Mouse (Mus musculus) small intestine, adult 2 months (tissue): ENCODE results near the gene Lect2. TPM values are rescaled to one million over a fixed set of nuclear protein-coding genes. Genes with fewer than 3 reads are reported as not detected.

ENCODE experiments used
- H3K27ac ChIP-seq: fragments of 200-500 bp; 2 replicates; pipeline ENCODE4 v1.5.1; 2012; ENCODE audit warnings: low read depth, low read length, control low read depth, inconsistent platforms; ENCODE audit not compliant: insufficient read depth
- H3K27me3 ChIP-seq: fragments of 200-500 bp; 2 replicates; pipeline ENCODE4 v1.6.1; 2012; ENCODE audit warnings: mild to moderate bottlenecking, moderate library complexity, low read length, inconsistent platforms; ENCODE audit not compliant: control insufficient read depth, insufficient read depth
- H3K36me3 ChIP-seq: fragments of 200-500 bp; 2 replicates; pipeline ENCODE4 v1.6.1; 2012; ENCODE audit warnings: mild to moderate bottlenecking, low read length, control low read depth, inconsistent platforms; ENCODE audit not compliant: control insufficient read depth, insufficient read depth
- H3K4me1 ChIP-seq: fragments of 200-500 bp; 2 replicates; pipeline ENCODE4 v1.6.1; 2012; ENCODE audit warnings: low read length, inconsistent platforms, mixed read lengths; ENCODE audit not compliant: control insufficient read depth, insufficient read depth, insufficient read length
- H3K4me3 ChIP-seq: fragments of 200-500 bp; 2 replicates; pipeline ENCODE4 v1.5.1; 2012; ENCODE audit warnings: low read depth, mild to moderate bottlenecking, control low read depth, inconsistent platforms, low read length, moderate library complexity
- CTCF ChIP-seq: fragments of 200-500 bp; IDR thresholded peaks from 2 replicates; pipeline ENCODE4 v1.5.1; 2012; ENCODE audit warnings: low read depth, mild to moderate bottlenecking, control low read depth, inconsistent platforms, low read length, moderate library complexity, mixed read lengths; ENCODE audit not compliant: insufficient replicate concordance, insufficient read length; ENCODE audit errors: extremely low read depth
- POLR2A ChIP-seq: fragments of 200-500 bp; IDR thresholded peaks from 2 replicates; pipeline ENCODE4 v1.6.1; 2012; ENCODE audit warnings: low read depth, mild to moderate bottlenecking, control low read depth, inconsistent platforms, low read length, moderate library complexity
- WGBS: fragments of 180-500 bp; shearing (Covaris S2); methylation state at CpG from one replicate; pipeline ENCODE4 v1.1.7; 2018; 5-methylcytosine and 5-hydroxymethylcytosine counted together
- polyA plus RNA-seq: library from polyadenylated mRNA; depleted of rRNA; stranded (reverse); fragments of >200 nt; gene quantifications from 2 replicates; pipeline ENCODE4 v1.2.3, GENCODE M21; 2012

Gene Lect2
- polyA plus RNA-seq, 1 experiment = 2.5 TPM

- WGBS = 92% methylated on average over 5 of the region's 5 CpGs
- Histone ChIP-seq H3K4me1 (peaks cover 6% of the 10 kb centered on the region), H3K27me3 (no peaks in the 10 kb centered on the region), H3K27ac (no peak overlapping the region), H3K4me3 (no peak overlapping the region), H3K36me3 (no peaks in the 10 kb centered on the region)
- TF ChIP-seq POLR2A = no peak
- TF ChIP-seq CTCF = peak; percentile 37; the same call in 1 of the 2 replicates
Measured at GRCm38 (mm10) chr13:56578097-56578496, 29.8 kb upstream of the Lect2 start.

- no peak overlapping the region for H3K4me3 ChIP-seq
- peak overlapping the region; percentile 58 for H3K27ac ChIP-seq
- H3K4me1 ChIP-seq = no peaks in the 10 kb centered on the region
- H3K27me3 ChIP-seq = no peaks in the 10 kb centered on the region
- H3K36me3 ChIP-seq = no peaks in the 10 kb centered on the region
- TF ChIP-seq POLR2A = no peak
- TF ChIP-seq CTCF = peak; percentile 88; the same call in 1 of the 2 replicates
- WGBS = 51% methylated on average over 12 of the region's 12 CpGs
Measured at GRCm38 (mm10) chr13:56575701-56576321, 27.5 kb upstream of the Lect2 start.

GRCm38 (mm10) chr13:56575074-56575473, 26.8 kb upstream of the Lect2 start:
- no peak overlapping the region for H3K4me3 ChIP-seq
- no peaks in the 10 kb centered on the region for H3K4me1 ChIP-seq
- WGBS = 80% methylated on average over 4 of the region's 4 CpGs
- H3K36me3 ChIP-seq = no peaks in the 10 kb centered on the region
- H3K27ac ChIP-seq = peak overlapping the region; percentile 31; the same call in 1 of the 2 replicates
- no peak for TF ChIP-seq POLR2A
- no peak for TF ChIP-seq CTCF
- no peaks in the 10 kb centered on the region for H3K27me3 ChIP-seq

GRCm38 (mm10) chr13:56571645-56572044, 23.3 kb upstream of the Lect2 start:
- WGBS = 50% methylated on average over 8 of the region's 8 CpGs
- no peaks in the 10 kb centered on the region for H3K36me3 ChIP-seq
- no peak overlapping the region for H3K27ac ChIP-seq
- no peak for TF ChIP-seq CTCF
- TF ChIP-seq POLR2A = no peak
- no peak overlapping the region for H3K4me3 ChIP-seq
- no peaks in the 10 kb centered on the region for H3K27me3 ChIP-seq
- no peaks in the 10 kb centered on the region for H3K4me1 ChIP-seq

GRCm38 (mm10) chr13:56566336-56566735, 18.0 kb upstream of the Lect2 start:
- no peak overlapping the region for H3K27ac ChIP-seq
- H3K27me3 ChIP-seq = no peaks in the 10 kb centered on the region
- 79% methylated on average over 10 of the region's 10 CpGs for WGBS

GRCm38 (mm10) chr13:56563075-56563474, 14.8 kb upstream of the Lect2 start:
- WGBS = 36% methylated on average over 6 of the region's 6 CpGs
- no peak for TF ChIP-seq POLR2A
- TF ChIP-seq CTCF = peak; percentile 71; the same call in 1 of the 2 replicates
- Histone ChIP-seq H3K27me3 (no peaks in the 10 kb centered on the region), H3K4me3 (no peak overlapping the region), H3K4me1 (peaks cover 6% of the 10 kb centered on the region), H3K36me3 (no peaks in the 10 kb centered on the region), H3K27ac (no peak overlapping the region)

More at GRCm38 (mm10) chr13:56566336-56566735, 18.0 kb upstream of the Lect2 start:
- Histone ChIP-seq H3K4me3 (no peak overlapping the region), H3K4me1 (no peaks in the 10 kb centered on the region; the same call in 1 of the 2 replicates), H3K36me3 (no peaks in the 10 kb centered on the region)
- no peak for TF ChIP-seq POLR2A

GRCm38 (mm10) chr13:56561129-56561528, 12.8 kb upstream of the Lect2 start:
- TF ChIP-seq POLR2A = no peak
- no peak for TF ChIP-seq CTCF
- 43% methylated on average over 8 of the region's 8 CpGs for WGBS

More at GRCm38 (mm10) chr13:56561129-56561528, 12.8 kb upstream of the Lect2 start:
- H3K27ac ChIP-seq = no peak overlapping the region
- no peaks in the 10 kb centered on the region for H3K36me3 ChIP-seq
- no peak overlapping the region for H3K4me3 ChIP-seq
- H3K4me1 ChIP-seq = peaks cover 10% of the 10 kb centered on the region
- no peaks in the 10 kb centered on the region for H3K27me3 ChIP-seq
